Mouse (Mus musculus) heart, postnatal 14 days (tissue): ENCODE results near the gene Tuba1b. TPM values are rescaled to one million over a fixed set of nuclear protein-coding genes. Genes with fewer than 3 reads are reported as not detected.
A peak's percentile ranks its signal among the peaks of the same experiment; 100 is the strongest.

Experiments used
- DNase-seq, 2 experiments: peaks; one replicate each; pipeline ENCODE4 v3.0.0; 2021 to 2022
- intact Hi-C: fragments of 180-260 bp; cut with DNase I; formaldehyde crosslinking; loops from one replicate; pipeline ENCODE4 v1.15.1; 2025
- total RNA-seq, 2 experiments: library from RNA; stranded (reverse); gene quantifications; 2 replicates each; pipeline ENCODE4 v1.2.3; 2021

Gene Tuba1b
- total RNA-seq, 2 experiments from 2014 or later, result 164 to 218 TPM

DNA sequence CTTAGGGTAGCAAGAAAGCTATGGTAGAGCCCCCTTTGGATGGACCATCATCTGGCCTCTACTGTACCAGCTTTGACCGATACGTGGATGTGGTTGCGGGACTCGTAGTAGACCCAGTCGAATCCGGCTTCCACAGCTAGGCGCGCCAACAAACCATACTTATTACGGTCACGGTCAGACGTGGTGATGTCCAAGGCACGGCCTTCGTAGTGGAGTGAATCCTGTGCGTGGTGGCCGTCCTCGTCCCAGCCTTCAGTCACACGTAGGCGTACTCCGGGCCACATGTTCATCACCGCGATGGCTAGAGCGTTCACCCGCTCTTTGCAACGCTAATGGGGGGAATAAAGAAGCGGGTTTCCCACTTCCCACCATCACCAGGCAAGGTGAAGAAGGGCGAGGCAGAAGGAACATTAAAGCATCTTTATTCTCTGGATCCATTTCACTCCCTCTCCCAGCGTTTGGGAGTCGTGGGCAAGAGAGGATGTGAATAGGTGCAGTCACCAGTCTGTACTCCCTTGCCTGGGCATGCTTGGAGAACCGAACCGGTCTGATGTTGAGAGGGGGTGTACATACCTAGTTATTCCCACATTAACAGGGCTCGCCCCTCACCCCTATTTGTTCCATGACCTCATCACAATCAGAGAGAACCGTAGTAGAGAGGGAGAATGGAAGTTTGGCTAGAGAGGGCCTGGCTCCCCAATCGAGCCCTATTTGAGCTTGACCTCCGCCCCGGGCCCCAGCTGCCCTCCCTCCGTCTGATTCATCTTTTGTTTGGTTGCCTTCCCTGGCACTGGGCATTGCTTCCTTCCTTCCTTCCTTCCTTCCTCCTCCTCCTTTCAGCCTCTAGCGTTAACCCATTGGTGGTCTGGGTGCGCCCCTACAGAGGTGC is 39.4 kb downstream of the Tuba1b start:
- no peak for DNase-seq
- intact Hi-C loops, result no loop called here

DNA sequence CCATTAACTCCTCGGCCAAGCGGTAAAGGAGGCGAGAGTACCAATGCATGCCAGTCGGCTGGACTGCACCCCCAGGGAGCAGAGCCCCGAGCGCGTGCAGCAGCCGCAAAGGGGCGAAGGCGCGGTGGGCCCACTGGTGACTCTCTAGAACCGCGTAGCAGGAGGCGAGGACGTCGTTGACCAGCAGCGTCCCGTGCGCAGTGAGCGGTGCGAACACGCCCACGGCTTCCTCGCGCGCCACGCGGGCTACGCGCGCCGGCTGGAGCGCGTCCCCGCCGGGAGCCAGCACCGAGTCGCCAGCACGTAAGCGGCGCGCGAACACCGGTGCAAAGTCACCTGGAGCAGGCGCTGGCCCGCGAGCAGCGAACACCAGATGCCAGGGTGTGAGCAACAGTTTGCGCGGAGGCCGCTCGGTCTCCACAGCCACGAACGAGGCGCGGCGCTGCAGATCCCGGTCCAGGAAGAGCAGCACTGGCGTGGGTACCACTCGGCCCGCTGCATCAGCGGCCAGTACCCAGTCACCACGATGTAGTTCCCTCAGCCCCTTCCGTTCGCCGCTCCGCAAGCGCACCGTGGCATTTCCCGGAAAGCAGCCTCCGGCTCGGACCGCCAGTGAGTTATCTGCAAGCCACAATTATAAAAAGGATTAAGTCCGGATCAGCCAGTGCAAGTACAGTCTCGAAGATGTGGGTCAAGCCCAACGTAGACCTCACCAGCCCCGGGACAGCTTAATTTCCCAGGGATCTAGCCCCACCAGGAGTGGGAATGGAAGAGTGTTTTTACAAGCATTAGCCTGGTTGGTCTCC is 40.2 kb downstream of the Tuba1b start, which contains the start of gene Rhebl1:
Gene Rhebl1 (minus strand): TSS at position 601 of the 806 bp plus-strand sequence.
- DNase-seq, result peak; percentile 48 to 55
- intact Hi-C loops, result no loop called here

DNA sequence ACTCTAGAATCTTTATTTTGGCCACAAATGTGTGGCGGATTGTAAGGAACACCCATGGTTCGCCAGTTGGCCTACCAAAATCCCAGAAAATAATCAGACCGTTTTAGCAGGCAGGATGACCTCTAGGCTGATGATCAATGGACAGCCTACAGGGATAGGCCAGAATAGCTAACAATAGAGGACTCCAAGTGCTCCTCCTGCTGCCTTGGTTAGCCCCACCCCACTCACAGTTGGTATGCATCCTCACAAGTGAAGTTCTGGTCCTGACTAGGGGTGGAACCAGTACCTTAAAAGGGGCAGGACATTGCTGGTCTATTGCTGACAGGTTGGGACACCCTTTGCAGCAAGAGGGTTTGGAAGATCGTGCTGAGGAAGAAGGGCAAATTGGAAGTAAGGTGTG is 41.3 kb downstream of the Tuba1b start:
- intact Hi-C loops, result no loop called here
- no peak for DNase-seq

DNA sequence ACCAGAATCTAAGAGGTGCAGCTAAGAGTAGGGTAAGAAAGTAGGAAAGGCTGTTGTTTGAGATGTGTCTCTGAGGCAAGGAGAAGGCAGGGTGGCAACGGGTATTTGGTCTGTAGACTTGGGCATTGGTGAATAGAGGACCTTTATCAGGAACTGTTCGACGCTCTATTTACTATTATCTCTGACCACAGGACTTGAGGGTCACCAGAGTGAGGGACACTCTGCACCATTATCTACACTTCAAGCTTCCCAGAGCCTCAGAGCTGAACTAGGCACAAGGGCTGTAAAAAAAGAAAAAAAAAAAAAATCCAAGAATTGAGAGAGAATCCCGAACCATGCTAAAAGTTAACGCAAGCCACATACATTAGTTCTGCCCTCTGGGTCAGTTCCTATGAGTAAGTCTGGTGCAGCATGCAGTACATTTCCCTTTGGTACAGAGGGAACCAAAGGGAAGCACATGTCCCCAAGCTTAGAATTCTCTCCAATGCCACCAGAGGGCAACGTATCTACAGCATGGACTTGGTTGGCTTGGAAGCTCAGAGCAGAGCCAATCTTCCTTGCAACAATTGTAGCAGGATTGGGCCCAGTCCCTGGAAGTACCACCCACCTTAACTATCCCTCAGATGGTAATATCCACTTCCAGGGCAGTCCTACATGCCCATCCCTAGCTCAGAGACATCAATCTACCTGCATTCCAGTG is 42.3 kb downstream of the Tuba1b start:
- peak; percentile 54 to 73 for DNase-seq
- intact Hi-C loops, result loop anchor here (1.0 kb wide), 2 partner anchors 36 to 102 kb away; no protein-coding TSS in a partner anchor

DNA sequence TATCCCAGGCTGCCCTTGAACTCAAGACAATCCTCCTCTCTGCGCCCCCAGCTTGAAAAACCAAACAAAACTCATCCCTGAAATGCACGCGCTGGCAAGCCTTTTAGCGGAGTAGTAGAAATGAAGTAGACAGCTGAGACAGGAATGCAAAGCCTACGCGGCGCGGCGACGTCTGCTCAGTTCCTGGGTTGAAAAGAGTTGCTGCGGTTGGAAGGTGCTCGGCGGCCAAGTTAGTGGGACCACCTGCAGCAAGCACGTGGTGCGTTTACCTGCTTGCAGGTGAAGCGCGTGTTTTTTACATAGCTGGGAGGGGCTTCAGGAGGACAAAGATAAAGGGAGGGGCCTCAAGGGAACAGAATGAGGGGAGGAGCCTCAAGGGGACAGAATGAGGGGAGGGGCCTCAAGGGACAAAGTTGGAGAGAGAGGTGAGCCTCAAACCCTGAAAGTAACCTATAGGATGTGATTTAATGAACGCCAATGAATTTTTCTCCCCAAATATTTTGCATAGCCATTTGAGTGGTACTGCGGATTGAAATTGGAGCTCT is 43.1 kb downstream of the Tuba1b start:
- no peak for DNase-seq
- intact Hi-C loops, result no loop called here

DNA sequence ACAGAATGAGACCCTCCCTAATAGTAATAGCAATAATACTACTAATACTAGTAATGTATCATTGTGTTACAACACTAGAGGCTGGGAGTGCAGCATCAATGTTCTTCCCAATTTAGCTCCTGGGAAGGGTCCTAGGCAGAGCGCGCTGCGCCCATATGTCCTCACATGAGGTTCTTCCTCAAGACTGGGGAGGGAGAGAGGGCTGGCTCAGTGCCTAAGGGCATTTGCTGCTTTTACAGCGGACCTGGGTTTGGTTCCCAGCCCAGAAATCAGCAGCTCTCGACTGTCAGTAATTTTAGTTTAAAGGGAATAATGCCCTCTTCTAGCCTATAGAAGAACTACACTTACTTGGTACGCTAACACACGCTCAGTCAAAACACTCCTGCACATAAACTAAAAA is 46.8 kb downstream of the Tuba1b start:
- no peak for DNase-seq
- intact Hi-C loops, result no loop called here

DNA sequence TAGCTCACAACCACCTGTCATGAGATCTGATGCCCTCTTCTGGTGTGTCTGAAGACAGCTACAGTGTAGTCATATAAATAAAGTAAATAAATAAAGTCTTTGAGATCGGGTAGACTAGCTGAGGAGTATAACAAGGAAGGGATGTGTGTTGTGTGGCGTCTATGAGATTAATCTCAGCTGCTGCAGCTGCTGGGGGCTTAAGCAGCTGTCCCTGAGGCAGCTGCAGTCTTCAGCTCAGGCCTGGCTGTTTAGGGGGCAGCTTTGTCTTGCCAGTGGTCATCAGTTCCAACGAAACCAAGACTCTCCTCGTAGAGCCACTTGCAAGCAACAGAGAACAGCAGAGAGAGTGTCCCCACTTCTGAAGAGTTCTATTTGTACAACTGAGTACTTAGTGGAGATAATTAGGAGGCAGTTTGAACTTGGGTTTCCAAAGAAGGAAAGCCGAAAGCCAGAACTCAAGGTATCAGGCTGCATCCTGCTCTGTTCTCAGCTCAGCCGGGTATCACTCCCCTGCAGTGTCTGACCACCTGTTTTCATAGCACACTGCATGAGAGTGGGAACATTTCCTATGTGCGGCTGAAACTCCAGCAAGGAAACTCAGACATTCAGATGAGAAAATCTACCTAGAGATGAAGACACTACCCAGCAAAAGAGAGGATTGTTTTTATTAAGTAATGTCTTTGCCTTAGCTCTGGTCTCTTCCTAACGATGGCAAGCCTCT is 47.5 kb downstream of the Tuba1b start:
- intact Hi-C loops, result no loop called here
- no peak for DNase-seq

DNA sequence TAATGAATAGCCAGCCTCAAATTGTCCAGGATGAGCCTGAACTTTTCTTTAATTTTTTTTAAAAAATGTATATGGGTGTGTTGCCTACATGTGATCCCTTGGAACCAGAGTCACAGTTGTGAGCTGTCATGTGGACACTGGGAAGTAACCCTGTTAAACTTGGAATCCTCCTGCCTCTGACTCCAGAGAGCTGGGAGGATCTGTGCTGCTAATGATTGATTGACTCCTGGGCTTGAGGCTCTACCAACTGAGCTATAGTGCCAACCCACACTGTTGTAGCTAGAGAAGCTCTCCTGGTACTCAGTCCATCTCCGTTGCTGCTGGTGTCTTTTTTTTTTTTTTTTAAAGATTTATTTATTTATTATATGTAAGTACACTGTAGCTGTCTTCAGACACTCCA is 50.3 kb downstream of the Tuba1b start:
- intact Hi-C loops, result no loop called here
- no peak for DNase-seq

DNA sequence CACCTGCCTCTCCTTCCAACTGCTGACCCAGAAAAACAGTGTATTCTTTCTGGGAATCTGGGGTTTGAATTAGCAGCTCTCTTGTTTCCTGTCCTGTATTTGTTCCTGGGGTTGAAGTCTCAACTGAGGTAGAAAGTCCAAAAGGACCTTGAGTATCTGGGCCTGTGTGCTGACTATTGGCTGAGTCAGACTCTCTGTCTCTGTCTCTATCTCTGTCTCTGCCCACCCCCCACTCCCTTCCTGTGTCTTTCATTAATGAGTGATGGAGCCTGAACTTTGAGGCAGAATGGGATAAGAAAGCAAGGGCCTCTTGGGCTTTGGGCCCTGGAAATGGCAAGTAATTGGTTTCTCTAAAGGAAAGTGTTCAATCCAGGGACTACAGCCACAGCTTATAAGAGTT is 50.7 kb downstream of the Tuba1b start:
- intact Hi-C loops, result no loop called here
- no peak for DNase-seq

DNA sequence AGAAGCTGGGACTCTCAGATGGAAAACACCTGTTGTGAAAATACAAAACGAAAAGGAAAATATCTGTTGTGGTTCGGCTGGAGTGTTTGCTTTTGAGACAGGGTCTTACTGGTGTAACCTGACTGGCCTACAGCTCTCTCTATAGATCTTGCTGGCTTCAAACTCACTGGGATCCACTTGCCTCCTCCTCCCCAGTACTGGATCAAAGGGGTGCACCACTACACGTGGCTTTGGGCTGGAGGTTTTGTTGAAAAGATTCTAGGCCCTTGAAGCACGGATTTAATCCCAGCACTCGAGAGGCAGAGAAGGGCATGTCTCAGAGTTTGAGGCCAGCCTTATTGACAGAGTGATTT is 52.7 kb downstream of the Tuba1b start:
- intact Hi-C loops, result loop anchor here (2.0 kb wide), 1 partner anchor 47 kb away; no protein-coding TSS in a partner anchor

More for the DNA sequence above, 52.7 kb downstream of the Tuba1b start:
- no peak for DNase-seq

Other genes starting within 250 kb of the Tuba1b start
- gene Ccdc65, start 226.4 kb downstream of the Tuba1b start, total RNA-seq, result under 1 TPM; 0.29 to 0.72 TPM
- 1 to 10 TPM; 4.6 to 5.0 TPM for gene Fkbp11, start 206.4 kb downstream of the Tuba1b start, total RNA-seq
- 10 to 100 TPM; 26.4 to 26.6 TPM for gene Arf3, start 171.4 kb downstream of the Tuba1b start, total RNA-seq
- gene Wnt10b, start 156.4 kb downstream of the Tuba1b start, total RNA-seq, result under 1 TPM; 0.45 to 0.61 TPM
- gene Wnt1, start 144.7 kb downstream of the Tuba1b start, total RNA-seq, result not detected
- under 1 TPM; 0.20 to 0.31 TPM for gene Ddn, start 125.1 kb downstream of the Tuba1b start, total RNA-seq
- 10 to 100 TPM; 91.8 to 93.6 TPM for gene Prkag1, start 103.0 kb downstream of the Tuba1b start, total RNA-seq
- gene Kmt2d, start 63.4 kb downstream of the Tuba1b start, total RNA-seq, result 10 to 100 TPM; 63.2 to 64.5 TPM
- 1 to 10 TPM; 1.6 to 2.0 TPM for gene Rhebl1, start 40.0 kb downstream of the Tuba1b start, total RNA-seq
- gene Dhh, start 36.0 kb downstream of the Tuba1b start, total RNA-seq, result 1 to 10 TPM; 2.0 to 2.7 TPM
- gene Lmbr1l, start 16.3 kb downstream of the Tuba1b start, total RNA-seq, result 10 to 100 TPM; 13.6 to 13.7 TPM
- not detected for gene Gm49450, start 19.0 kb upstream of the Tuba1b start, total RNA-seq
- gene Tuba1a, start 19.1 kb upstream of the Tuba1b start, total RNA-seq, result 100 to 1,000 TPM; 116 to 154 TPM
- 10 to 100 TPM; 42.2 to 57.4 TPM for gene Tuba1c, start 95.3 kb upstream of the Tuba1b start, total RNA-seq
- gene Prph, start 120.6 kb upstream of the Tuba1b start, total RNA-seq, result under 1 TPM; 0.44 to 0.86 TPM
- 1 to 10 TPM; 2.1 to 2.2 TPM for gene Troap, start 140.0 kb upstream of the Tuba1b start, total RNA-seq
- not detected for gene C1ql4, start 153.3 kb upstream of the Tuba1b start, total RNA-seq
- gene Dnajc22, start 158.6 kb upstream of the Tuba1b start, total RNA-seq, result under 1 TPM; 0.27 to 0.45 TPM
- gene Spats2, start 191.4 kb upstream of the Tuba1b start, total RNA-seq, result 10 to 100 TPM; 11.4 to 12.3 TPM